Mouse (Mus musculus) neural tube, embryonic 12.5 days (tissue): Measurements from ENCODE around the gene Slc26a1. TPM values are rescaled to one million over a fixed set of nuclear protein-coding genes. Genes with fewer than 3 reads are reported as not detected.
A peak's percentile ranks its signal among the peaks of the same experiment; 100 is the strongest.

Experiments
- ATAC-seq: fragments of 200-750 bp; cut with Nextera tagmentation; 2 replicates; pipeline ENCODE4 v1.8.0; 2017; ENCODE audit warnings: low read depth, mild to moderate bottlenecking, moderate TSS enrichment, moderate library complexity; ENCODE audit not compliant: low FRiP score
- H3K27ac ChIP-seq: fragments of 300-500 bp; sonication (generic); 2 replicates; pipeline ENCODE4 v1.5.1; 2016
- H3K27me3 ChIP-seq: fragments of 300-500 bp; sonication (generic); replicated peaks from 2 replicates; pipeline ENCODE4 v1.6.1; 2016; ENCODE audit warnings: mild to moderate bottlenecking
- H3K36me3 ChIP-seq: fragments of 300-500 bp; sonication (generic); 2 replicates; pipeline ENCODE4 v1.6.1; 2016; ENCODE audit warnings: mild to moderate bottlenecking
- H3K4me1 ChIP-seq: fragments of 300-500 bp; sonication (generic); 2 replicates; pipeline ENCODE4 v1.6.1; 2016
- H3K4me2 ChIP-seq: fragments of 300-500 bp; sonication (generic); replicated peaks from 2 replicates; pipeline ENCODE4 v1.6.1; 2016; ENCODE audit warnings: mild to moderate bottlenecking
- H3K4me3 ChIP-seq: fragments of 300-500 bp; sonication (generic); 2 replicates; pipeline ENCODE4 v1.5.1; 2016
- H3K9ac ChIP-seq: fragments of 300-500 bp; sonication (generic); 2 replicates; pipeline ENCODE4 v1.6.1; 2016; ENCODE audit warnings: mild to moderate bottlenecking
- H3K9me3 ChIP-seq: fragments of 300-500 bp; sonication (generic); 2 replicates; pipeline ENCODE4 v1.6.1; 2016; ENCODE audit warnings: mild to moderate bottlenecking
- WGBS: fragments of 180-500 bp; shearing (Covaris S2); methylation state at CpG from one replicate; pipeline ENCODE4 v1.1.7; 2016; 5-methylcytosine and 5-hydroxymethylcytosine counted together
- polyA plus RNA-seq: library from polyadenylated mRNA; unstranded; fragments of >200 nt; fragmentation: Nextera tagmentation; extraction: Ambion mirVana; gene quantifications from 2 replicates; pipeline ENCODE4 v1.2.1, GENCODE M21; 2016

Slc26a1 gene
- polyA plus RNA-seq, 1 experiment from 2014 or later, result 1.2 TPM

DNA sequence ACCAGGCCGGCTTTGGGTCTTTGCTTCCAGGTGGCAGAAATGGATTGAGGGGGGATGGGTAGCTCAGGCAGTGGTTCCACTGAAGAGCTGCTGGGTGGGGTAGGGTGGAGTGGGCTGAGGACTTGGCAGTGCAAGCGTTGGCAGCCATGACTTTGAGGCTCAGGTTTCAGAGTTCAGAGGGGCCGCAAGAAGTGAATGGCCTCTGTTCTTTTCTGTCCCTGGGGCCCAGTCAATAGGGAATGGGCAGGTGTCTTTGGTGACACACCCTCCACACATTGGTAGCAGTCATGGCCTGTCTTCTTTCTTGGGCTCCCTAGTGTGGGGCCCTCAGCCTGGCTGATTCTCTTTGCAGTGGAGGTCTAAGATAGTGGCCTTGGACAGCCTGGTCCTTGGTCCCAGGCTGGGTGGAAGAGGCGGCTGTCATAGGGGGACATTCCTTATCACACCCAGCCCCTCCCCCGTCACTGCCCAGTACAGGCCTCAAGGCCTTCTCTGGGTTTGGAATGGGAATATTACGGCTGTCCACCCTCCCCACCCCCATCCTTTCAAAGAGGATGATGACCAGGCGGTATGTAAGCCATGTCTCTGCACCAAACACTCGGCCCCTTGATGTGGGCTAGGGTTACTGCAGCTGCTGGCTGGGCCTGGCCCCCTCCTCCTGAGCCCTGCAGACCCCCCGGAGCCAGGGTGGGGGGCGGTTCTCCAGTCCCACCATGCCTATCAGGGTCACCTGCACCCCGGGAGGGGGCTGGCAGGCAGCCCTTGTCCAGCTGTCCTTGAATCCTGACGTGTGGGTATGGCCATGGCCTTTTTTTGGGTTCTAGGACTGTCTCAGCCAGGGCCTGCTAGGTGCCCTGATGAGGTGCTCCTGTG is 28.6 kb upstream of the Slc26a1 start:
- peaks cover 9% of the 10 kb centered on the region for H3K4me1 ChIP-seq
- H3K9me3 ChIP-seq, result no peaks in the 10 kb centered on the region
- 84% methylated on average over 12 of the region's 12 CpGs for WGBS
- no peak overlapping the region for H3K4me2 ChIP-seq
- H3K9ac ChIP-seq, result no peak overlapping the region
- H3K4me3 ChIP-seq, result no peak overlapping the region
- no peak overlapping the region for H3K27ac ChIP-seq
- H3K27me3 ChIP-seq, result no peaks in the 10 kb centered on the region
- ATAC-seq, result no peak
- peaks cover 22% of the 10 kb centered on the region for H3K36me3 ChIP-seq

DNA sequence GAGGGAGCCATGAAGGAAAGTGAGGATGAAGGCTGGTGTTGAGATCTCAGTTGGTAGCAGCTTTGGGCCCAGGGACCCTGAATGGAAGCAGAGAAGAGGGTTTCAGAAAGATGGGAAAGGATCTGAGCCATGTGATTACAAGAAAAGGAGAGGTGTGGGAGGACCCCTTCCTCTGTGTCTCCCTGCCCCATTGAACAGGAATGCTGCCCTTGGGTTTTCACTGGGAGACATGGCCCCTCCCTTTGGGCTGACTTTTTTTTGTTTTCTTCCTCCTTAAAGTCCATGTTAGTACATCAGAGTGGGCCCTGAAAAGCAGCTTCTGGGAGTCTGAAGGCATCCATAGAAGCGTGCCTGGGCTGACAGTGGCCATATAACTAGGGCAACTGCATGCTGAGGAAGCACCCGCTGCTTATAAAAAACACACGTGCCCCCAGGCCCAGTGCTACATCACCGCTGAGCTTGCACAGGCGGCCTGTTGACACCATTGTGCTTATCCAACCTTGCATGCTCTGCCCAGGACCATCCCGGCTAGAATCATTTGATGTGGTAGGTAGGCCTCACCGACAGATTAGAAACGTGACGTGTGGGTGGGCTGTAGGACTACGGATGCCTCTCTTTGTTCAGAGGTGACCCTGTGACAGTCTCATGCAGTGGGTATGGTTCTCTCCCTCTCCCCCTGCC is 26.1 kb upstream of the Slc26a1 start:
- H3K27ac ChIP-seq, result no peak overlapping the region

DNA sequence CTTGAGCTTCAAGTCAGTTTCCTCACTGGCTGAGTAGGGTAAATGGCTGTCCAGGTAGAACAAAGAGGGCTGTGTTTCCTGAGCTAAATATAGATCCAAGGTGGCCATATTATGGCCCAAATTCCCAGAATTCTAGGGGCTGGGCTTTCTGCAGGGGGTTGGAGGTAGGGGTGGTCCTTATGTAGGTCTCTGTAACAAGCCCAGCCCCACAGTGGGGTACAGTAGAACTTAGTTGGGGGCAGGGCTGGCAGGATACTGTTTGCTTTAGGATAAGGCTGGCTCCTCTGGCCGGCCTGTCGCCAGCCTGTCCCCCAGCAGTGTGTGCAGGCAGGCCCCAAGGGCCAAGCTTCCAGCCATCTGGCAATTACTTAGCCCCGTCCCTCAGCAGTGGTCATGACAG is 25.0 kb upstream of the Slc26a1 start:
- Histone ChIP-seq H3K36me3 (peaks cover 9% of the 10 kb centered on the region), H3K27me3 (no peaks in the 10 kb centered on the region), H3K9me3 (no peaks in the 10 kb centered on the region), H3K4me3 (no peak overlapping the region), H3K4me2 (no peak overlapping the region), H3K9ac (no peak overlapping the region), H3K27ac (no peak overlapping the region), H3K4me1 (peaks cover 43% of the 10 kb centered on the region)
- ATAC-seq, result no peak
- 57% methylated on average over 3 of the region's 3 CpGs for WGBS

More for the DNA sequence above, 26.1 kb upstream of the Slc26a1 start:
- no peak overlapping the region for H3K9ac ChIP-seq
- no peaks in the 10 kb centered on the region for H3K9me3 ChIP-seq
- H3K4me2 ChIP-seq, result no peak overlapping the region
- ATAC-seq, result no peak
- H3K4me1 ChIP-seq, result peaks cover 32% of the 10 kb centered on the region
- H3K27me3 ChIP-seq, result no peaks in the 10 kb centered on the region
- 79% methylated on average over 10 of the region's 10 CpGs for WGBS
- H3K36me3 ChIP-seq, result peaks cover 20% of the 10 kb centered on the region
- H3K4me3 ChIP-seq, result no peak overlapping the region

DNA sequence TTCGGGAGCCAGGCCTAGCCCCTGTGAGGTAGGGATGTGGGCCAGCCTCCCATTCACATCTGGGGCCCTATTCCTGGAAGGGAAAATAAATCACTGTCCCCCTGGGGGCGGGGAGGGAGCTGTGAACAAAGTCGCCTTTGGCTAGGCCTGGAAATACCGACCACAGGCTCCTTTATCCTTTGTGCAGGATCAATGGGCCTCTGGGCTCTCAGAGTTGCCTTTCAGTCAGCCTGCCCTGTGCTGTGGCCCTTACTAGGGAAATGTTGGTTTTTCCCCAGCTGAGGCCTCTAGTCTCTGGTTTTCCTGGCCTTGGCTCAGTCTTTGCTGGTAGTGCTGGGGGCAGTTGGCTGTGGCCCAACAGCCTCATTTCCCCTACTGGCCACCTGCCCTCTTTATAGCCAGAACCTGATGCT is 22.0 kb upstream of the Slc26a1 start:
- Histone ChIP-seq H3K4me2 (peak overlapping the region; percentile 36), H3K4me3 (no peak overlapping the region), H3K9ac (no peak overlapping the region), H3K27me3 (peaks cover 10% of the 10 kb centered on the region), H3K36me3 (no peaks in the 10 kb centered on the region), H3K27ac (peak overlapping the region; percentile 32; the same call in 1 of the 2 replicates), H3K4me1 (peaks cover 59% of the 10 kb centered on the region), H3K9me3 (no peaks in the 10 kb centered on the region)
- ATAC-seq, result peak; percentile 28
- WGBS, result 3% methylated on average over 4 of the region's 4 CpGs

DNA sequence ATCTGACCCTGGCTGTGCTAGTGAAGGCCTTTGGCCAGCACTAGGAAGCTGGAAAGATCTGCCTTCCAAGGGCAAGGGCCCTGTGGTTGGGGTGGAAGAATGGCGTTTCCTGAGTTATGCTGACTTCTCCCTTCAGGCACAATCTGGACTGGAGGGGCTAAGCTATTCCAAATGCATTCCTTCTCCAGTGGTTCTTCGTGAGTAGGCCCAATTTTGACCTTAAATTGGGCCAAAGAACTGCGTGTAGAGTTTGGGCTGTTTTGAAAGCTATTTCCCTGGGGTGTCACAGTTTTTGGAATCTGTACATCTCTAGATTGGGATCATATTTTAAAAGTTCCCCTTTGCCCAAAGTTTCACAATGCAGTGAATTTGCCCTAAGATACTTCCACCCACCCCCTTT is 21.2 kb upstream of the Slc26a1 start:
- Histone ChIP-seq H3K27me3 (peaks cover 10% of the 10 kb centered on the region), H3K36me3 (no peaks in the 10 kb centered on the region), H3K9ac (no peak overlapping the region), H3K4me3 (no peak overlapping the region), H3K27ac (no peak overlapping the region), H3K9me3 (no peaks in the 10 kb centered on the region), H3K4me2 (peak overlapping the region; percentile 36), H3K4me1 (peaks cover 59% of the 10 kb centered on the region)
- ATAC-seq, result no peak
- 78% methylated on average over 3 of the region's 3 CpGs for WGBS

DNA sequence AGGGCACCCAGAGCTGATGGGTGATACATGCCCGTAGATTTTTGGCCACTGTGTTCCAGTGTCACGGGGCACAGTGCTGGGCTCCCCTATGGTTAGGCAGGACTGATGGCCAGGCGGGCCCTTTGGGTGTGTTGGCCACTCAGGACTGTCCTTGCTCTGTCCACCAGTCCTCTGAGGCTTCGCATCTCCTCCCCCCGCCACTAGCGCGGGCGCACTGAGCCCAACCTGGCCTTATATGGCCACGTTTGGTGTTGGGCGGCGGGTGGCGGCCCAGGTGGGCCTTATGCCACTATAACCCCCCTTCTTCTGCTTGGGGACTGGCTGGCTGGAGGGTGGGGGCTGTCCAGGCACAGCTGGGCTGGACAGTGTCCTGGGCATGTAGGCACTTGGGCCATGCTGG is 20.5 kb upstream of the Slc26a1 start:
- ATAC-seq, result no peak
- Histone ChIP-seq H3K4me1 (peaks cover 59% of the 10 kb centered on the region), H3K27me3 (peaks cover 10% of the 10 kb centered on the region), H3K27ac (no peak overlapping the region), H3K4me3 (no peak overlapping the region), H3K4me2 (peak overlapping the region; percentile 96; the same call in 1 of the 2 replicates), H3K9ac (no peak overlapping the region), H3K9me3 (no peaks in the 10 kb centered on the region), H3K36me3 (no peaks in the 10 kb centered on the region)
- 94% methylated on average over 12 of the region's 12 CpGs for WGBS

DNA sequence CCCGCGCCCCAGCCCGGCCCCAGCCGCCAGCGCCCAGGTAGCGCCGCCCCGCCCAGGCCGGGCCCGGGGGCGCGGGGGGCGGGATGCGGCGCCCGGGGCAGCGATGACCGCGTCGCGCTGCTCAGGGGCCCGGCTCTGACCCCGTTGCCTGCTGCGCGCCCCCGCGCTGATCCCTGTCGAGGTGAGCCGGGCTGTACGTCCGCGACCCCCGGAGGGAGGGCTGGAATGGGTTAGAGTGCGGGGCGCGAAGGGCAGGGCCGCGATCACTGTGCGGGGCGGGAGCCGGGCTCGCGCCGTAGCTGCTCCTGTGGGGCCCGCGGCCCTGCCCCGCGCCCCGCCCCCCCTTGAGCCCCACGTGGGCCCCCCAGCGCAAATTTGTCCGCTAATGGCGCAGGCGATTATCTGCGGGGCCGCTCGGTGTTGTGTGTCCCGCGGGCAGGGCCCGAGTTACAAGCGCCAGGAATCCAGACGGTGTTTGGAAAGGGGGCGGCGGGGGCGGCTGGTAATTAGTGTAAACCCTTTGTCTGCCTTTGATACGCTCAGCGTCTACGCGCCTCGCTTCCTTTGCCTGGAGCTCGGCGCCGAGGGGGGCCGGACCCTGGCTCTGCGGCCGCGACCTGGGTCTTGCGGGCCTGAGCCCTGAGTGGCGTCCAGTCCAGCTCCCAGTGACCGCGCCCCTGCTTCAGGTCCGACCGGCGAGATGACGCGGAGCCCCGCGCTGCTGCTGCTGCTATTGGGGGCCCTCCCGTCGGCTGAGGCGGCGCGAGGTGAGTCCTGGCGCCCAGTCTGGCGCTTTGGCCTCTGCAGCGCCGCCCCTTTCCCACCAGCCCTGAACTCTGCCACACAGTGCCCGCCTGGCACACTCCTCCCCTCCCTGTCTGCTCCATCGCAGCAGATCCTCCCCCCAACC is 19.2 kb upstream of the Slc26a1 start:
- Histone ChIP-seq H3K27ac (no peak overlapping the region; the same call in 1 of the 2 replicates), H3K9ac (peak overlapping the region; percentile 75), H3K27me3 (peaks cover 10% of the 10 kb centered on the region), H3K4me1 (peaks cover 52% of the 10 kb centered on the region), H3K9me3 (no peaks in the 10 kb centered on the region), H3K4me3 (peak overlapping the region; percentile 88), H3K4me2 (peak overlapping the region; percentile 96), H3K36me3 (no peaks in the 10 kb centered on the region)
- peak; percentile 62 for ATAC-seq
- 1% methylated on average over 94 of the region's 99 CpGs for WGBS

DNA sequence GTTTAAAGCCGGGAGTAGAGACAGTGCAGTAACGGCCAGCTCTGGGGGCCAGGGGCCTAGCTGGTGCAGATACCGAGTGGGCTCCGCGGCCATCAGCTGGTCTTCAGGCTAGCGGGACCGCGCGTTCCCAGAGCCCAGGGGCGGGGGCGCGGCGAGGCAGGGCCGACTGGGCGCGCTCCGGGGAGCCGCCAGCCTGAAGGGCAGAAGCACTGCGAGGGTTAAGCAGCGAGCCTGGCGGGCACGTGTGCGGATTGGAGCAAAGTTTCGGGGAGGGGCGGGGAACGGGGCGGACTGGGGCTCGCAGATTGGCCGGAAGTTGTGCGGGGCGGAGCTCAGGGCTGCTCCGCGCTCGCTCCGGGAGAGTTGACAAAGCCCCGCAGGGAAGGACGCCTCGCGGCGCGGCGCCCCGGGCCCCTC is 18.5 kb upstream of the Slc26a1 start:
- H3K4me1 ChIP-seq, result peaks cover 49% of the 10 kb centered on the region
- peak overlapping the region; percentile 75 for H3K9ac ChIP-seq
- no peaks in the 10 kb centered on the region for H3K36me3 ChIP-seq
- WGBS, result under 1% methylated on average over 43 of the region's 43 CpGs
- ATAC-seq, result peak; percentile 91
- H3K9me3 ChIP-seq, result no peaks in the 10 kb centered on the region
- H3K4me3 ChIP-seq, result peak overlapping the region; percentile 88
- H3K4me2 ChIP-seq, result peak overlapping the region; percentile 96
- no peak overlapping the region for H3K27ac ChIP-seq
- H3K27me3 ChIP-seq, result peaks cover 10% of the 10 kb centered on the region

DNA sequence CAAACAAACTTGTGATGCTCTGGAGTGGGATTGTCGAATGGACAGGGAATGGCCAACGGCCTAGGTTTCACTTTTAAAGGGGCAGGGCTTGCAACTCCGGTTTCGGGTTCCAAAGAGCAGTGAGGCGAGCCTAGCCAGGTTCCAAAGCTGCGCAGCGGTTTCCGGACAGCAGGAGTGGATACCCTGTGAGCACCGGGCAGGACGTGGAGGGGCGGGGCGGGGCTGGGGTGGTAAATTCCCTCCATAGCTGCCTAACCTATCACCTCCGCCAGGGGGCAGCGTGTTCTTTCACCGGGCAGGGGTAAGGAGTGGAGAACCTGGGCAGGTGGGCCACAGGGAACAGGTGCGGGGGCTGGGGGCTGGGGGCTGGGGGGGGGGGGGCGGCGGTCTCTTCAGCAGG is 16.9 kb upstream of the Slc26a1 start, which contains the start of gene Fgfrl1:
Gene Fgfrl1 (plus strand): TSS at position 112 of the 400 bp plus-strand sequence.
- peaks cover 10% of the 10 kb centered on the region for H3K27me3 ChIP-seq
- H3K4me1 ChIP-seq, result peaks cover 35% of the 10 kb centered on the region
- no peaks in the 10 kb centered on the region for H3K9me3 ChIP-seq
- no peaks in the 10 kb centered on the region for H3K36me3 ChIP-seq
- ATAC-seq, result no peak
- 0 out of 2 replicates have a peak within 1 kb of the TSS, but pooled peaks have one; percentile 75 for H3K9ac ChIP-seq
- no peak within 1 kb of the TSS for H3K27ac ChIP-seq
- peak within 1 kb of the TSS; percentile 96 for H3K4me2 ChIP-seq
- 3% methylated on average over 15 of the region's 18 CpGs for WGBS
- H3K4me3 ChIP-seq, result peak within 1 kb of the TSS; percentile 10; the same call in 1 of the 2 replicates

DNA sequence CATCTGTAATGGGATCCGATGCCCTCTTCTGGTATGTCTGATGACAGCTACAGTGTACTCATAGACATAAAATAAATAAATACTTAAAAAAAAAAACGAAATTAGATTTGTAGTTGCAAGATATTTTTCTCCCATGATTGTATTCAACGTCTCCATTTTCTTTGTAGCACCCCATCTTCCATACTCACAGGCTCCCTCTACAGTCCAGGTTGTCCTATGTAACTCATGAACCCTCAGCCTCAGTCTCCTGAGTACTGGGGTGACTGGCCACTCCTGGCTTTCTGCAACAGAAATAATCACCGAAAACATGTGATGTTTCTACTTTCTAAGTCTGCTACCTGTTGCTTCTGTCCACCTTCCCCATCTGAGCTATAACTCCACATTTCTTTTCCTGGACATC is 15.8 kb upstream of the Slc26a1 start:
- no peaks in the 10 kb centered on the region for H3K36me3 ChIP-seq
- no peaks in the 10 kb centered on the region for H3K9me3 ChIP-seq
- peaks cover 24% of the 10 kb centered on the region for H3K4me1 ChIP-seq
- peaks cover 10% of the 10 kb centered on the region for H3K27me3 ChIP-seq
- ATAC-seq, result no peak
- no peak overlapping the region for H3K4me3 ChIP-seq
- H3K27ac ChIP-seq, result no peak overlapping the region
- H3K4me2 ChIP-seq, result no peak overlapping the region
- no peak overlapping the region for H3K9ac ChIP-seq
- 74% methylated on average over 4 of the region's 4 CpGs for WGBS

DNA sequence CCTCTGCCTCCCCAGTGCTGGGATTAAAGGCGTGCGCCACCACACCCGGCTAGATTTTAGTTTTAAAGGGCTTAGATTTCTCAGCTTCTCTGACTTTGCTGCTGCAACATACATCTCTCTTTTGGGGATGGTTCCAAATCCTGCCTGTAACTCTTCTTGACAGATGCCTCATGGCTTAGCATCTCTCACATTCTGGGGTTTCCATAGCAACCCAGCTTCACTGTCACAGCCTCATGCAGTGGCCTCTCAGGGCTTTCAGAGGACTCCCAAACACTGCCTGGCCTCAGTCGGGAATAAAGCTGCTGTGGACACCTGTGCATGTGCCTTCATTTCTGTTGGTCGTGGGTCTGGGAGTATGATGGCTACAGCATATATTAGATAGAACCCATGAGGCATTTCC is 13.7 kb upstream of the Slc26a1 start:
- Histone ChIP-seq H3K27me3 (peaks cover 10% of the 10 kb centered on the region), H3K9me3 (no peaks in the 10 kb centered on the region), H3K4me3 (no peak overlapping the region), H3K27ac (no peak overlapping the region), H3K4me1 (peaks cover 5% of the 10 kb centered on the region; the same call in 1 of the 2 replicates), H3K4me2 (no peak overlapping the region), H3K36me3 (no peaks in the 10 kb centered on the region), H3K9ac (no peak overlapping the region)
- WGBS, result 66% methylated on average over 5 of the region's 5 CpGs
- no peak for ATAC-seq
